Mouse (Mus musculus): ENCODE measurements around the gene Slc8b1.

DNA sequence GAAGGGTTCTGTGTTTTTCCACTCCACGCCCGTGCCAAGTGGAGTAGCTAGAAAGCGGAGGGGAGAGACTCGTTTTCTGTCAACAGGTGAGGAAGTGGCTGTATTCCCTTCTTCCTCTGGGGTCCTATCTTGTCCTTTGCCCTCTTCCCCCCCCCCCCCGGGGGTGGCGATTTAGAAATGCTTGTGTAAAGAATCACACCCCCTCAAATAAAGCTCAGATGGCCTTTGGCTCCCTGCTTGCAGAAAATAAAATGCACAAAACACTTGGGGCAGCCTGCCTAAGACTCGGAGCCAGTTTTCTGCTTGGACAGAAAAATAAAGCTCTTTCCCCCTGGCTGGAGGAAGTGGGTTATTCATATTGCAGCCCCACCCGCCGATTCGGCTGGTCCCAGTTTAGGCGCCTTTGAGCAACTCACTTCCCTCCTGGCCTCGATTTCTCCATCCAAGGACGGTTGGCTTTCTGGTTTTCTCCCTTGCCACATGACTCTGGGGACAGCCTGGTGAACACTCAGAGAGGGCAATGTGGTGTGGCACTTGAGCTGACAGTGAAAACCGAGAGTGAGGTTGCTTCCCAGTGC lies 764 bp downstream of the Slc8b1 start:
- TF ChIP-seq CTCF (IDR thresholded peaks at IDR 0.05; ENCODE audit: low read depth): no peak
- TF ChIP-seq EP300 (optimal IDR thresholded peaks at IDR 0.05): no peak

All from stomach, postnatal 0 days (tissue).